Mouse (Mus musculus) macrophage (primary cell): ENCODE data around the gene Rhoh. TPM values are rescaled to one million over a fixed set of nuclear protein-coding genes. Genes with fewer than 3 reads are reported as not detected.

Source experiments
- H3K27ac ChIP-seq: fragments of 350-480 bp; formaldehyde crosslinking; 2 replicates; pipeline ENCODE4 v1.9.0; 2021
- H3K36me3 ChIP-seq: fragments of 350-480 bp; formaldehyde crosslinking; 2 replicates; pipeline ENCODE4 v1.9.0; 2021; ENCODE audit errors: inconsistent target
- H3K4me3 ChIP-seq: fragments of 350-480 bp; formaldehyde crosslinking; 2 replicates; pipeline ENCODE4 v1.9.0; 2021; ENCODE audit errors: inconsistent target
- H3K79me2 ChIP-seq: fragments of 350-480 bp; formaldehyde crosslinking; 2 replicates; pipeline ENCODE4 v1.9.0; 2021; ENCODE audit errors: inconsistent target
- WGBS: methylation state at CpG from one replicate; pipeline ENCODE4 v1.1.7; 2026; ENCODE audit warnings: inconsistent platforms; ENCODE audit not compliant: missing documents; 5-methylcytosine and 5-hydroxymethylcytosine counted together
- polyA plus RNA-seq: library from polyadenylated mRNA; stranded (reverse); fragments of 250-400 nt; gene quantifications from 3 replicates; pipeline ENCODE4 v1.2.4, GENCODE M21; 2018; ENCODE audit warnings: inconsistent platforms

Rhoh gene
- polyA plus RNA-seq, 1 experiment from 2014 or later: 6.0 TPM

DNA sequence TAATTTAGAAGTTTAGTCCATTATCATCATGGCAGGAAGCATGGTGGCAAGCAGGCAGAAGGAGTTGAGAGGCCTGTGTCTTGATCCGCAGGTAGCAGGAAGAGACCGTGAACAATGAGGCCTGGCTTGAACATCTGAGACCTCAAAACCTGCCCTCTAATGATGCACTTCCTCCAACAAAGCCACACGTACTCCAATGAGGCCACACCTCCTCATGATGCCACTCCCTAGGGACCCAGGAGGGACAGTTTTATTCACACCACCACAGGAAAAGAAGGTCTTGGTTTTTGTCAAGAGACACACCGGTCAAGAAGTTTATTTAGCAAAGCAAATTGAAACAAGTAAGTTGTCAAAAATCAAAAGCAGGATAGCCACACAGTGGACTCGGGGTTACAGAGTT, 55.9 kb downstream of the Rhoh start:
- no peak overlapping the region for H3K4me3 ChIP-seq
- no peaks in the 10 kb centered on the region for H3K36me3 ChIP-seq
- H3K27ac ChIP-seq: no peak overlapping the region
- H3K79me2 ChIP-seq: no peaks in the 10 kb centered on the region
- WGBS: 93% methylated on average over 5 of the region's 5 CpGs

DNA sequence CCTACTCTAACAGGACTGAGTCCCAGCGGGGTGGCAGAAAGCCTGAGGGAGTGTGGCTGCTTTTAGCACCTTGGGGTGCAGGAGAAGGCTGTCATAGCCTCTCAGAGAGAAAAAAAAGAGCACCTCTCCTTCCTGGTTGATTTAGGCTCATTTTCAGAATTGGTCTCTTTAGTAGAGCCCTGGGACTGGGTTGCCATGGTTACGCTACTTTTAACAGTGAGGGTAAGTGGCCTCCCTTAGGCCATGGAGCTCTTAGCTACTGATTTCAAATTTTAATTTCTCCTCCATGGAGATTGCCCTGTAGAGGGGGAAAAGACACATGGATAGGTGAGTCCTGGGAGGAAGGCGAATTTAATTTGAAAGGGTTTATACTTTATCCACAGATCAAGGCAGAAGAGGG, 57.6 kb downstream of the Rhoh start:
- no peak overlapping the region for H3K4me3 ChIP-seq
- no peak overlapping the region for H3K27ac ChIP-seq
- H3K36me3 ChIP-seq: no peaks in the 10 kb centered on the region
- no peaks in the 10 kb centered on the region for H3K79me2 ChIP-seq
- 88% methylated on average over 3 of the region's 3 CpGs for WGBS

DNA sequence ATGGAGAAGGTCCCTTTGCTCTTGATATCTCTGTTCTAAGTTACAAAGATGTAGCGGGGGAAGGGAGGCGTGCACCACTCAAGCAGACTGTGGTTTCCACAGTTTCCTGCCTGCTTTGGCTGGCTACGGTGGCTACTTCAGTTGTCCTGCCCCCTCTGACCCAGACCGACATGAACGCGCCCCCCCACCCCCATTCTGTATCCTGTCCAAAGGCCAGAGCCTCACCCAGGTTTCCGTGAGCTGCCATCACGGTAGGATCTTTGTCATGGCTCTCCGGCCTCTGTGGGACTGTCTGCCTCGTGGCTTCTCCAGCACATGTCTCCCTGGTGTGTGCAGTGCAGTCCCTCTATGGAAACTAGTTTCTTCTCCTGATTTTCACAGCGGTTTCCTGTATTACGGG, 58.3 kb downstream of the Rhoh start:
- no peak overlapping the region for H3K4me3 ChIP-seq
- no peaks in the 10 kb centered on the region for H3K79me2 ChIP-seq
- no peak overlapping the region for H3K27ac ChIP-seq
- 37% methylated on average over 12 of the region's 12 CpGs for WGBS
- no peaks in the 10 kb centered on the region for H3K36me3 ChIP-seq

DNA sequence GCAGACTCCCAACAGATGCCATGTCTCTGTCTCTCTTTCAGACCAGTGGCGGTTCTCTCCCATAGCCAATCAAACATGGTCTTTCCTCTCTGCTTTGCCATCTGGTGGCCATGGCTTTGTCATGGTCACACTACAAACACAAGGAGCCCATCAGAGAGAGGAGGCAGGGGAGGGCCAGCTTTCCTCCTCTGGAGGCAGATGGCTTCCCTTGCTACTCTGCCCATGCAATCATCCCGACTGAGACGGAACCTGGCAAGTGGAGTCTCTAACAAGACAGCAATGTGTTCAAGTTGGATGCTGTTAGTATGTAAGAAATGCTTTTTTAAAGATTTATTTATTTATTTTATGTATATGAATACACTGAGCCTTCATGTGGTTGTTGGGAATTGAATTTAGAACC, 58.9 kb downstream of the Rhoh start:
- Histone ChIP-seq H3K27ac (no peak overlapping the region), H3K36me3 (no peaks in the 10 kb centered on the region)
- WGBS: 93% methylated on average over 3 of the region's 3 CpGs

DNA sequence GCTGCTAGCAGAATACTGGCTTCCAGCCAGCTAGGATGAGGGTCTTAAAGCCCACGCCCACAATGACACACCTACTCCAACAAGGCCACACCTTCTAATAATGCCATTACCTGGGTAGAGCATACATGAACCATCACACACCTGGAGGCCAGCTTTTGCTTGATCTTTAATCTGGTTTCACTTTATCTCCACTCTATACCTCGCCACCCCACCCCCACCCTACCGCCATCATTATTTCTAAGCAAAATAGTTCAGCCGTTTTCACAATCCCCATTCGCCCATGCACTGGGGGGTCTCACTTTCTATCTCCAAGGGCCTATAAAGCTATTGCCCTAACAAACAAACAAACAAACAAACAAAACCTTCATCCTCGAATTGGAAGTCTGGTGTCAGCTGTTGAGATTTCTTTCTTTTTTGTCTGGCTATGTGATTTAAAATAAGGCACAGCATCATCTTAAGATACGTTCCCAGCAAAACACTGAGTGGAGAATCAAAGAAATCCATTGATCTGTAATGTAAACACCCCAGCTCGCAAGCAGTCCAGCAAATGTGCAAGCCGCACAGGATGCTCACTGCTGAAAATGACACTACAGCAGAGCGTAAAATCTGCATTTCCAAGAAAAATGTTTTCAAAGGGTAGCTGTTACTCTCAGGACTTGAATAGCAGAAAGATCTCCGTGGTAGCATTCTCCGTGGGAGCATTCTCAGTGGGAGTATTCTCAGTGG, 59.9 kb downstream of the Rhoh start:
- Histone ChIP-seq H3K36me3 (no peaks in the 10 kb centered on the region), H3K27ac (no peak overlapping the region), H3K4me3 (no peak overlapping the region), H3K79me2 (no peaks in the 10 kb centered on the region)
- 92% methylated on average over 12 of the region's 12 CpGs for WGBS

More for the DNA sequence above, 58.9 kb downstream of the Rhoh start:
- Histone ChIP-seq H3K4me3 (no peak overlapping the region), H3K79me2 (no peaks in the 10 kb centered on the region)

DNA sequence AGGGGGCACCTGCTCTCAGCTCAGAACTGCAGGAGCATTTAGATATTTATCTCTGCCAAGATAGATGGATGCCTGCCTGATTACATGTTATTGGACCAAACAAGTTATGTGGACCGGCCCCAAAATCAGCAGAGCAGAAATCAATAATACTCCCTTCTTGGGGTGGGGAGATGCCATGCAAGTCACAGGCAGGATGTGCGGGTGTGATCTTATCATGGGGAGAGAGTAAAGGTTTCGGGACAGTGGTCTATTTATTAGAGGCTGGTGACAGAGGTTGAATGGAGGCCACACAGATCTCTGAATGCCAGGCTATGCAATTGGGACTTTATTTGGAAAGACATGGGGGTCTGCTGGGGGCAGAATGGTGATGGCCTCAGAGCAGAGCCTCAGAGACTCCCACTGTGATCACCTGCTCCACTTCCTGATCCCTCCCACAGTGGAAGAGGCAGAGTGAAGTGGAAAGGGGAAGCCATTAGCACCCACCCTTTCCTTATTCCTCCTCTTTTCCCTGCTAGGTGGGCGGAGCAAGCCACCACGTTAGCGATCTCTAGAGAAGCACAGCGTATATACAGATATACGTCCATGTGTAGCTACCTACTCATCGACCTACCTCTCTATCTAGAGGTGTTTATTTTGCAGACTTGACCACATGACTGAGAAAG, 60.6 kb downstream of the Rhoh start:
- Histone ChIP-seq H3K4me3 (no peak overlapping the region), H3K27ac (no peak overlapping the region), H3K36me3 (no peaks in the 10 kb centered on the region), H3K79me2 (no peaks in the 10 kb centered on the region)
- 75% methylated on average over 9 of the region's 9 CpGs for WGBS

DNA sequence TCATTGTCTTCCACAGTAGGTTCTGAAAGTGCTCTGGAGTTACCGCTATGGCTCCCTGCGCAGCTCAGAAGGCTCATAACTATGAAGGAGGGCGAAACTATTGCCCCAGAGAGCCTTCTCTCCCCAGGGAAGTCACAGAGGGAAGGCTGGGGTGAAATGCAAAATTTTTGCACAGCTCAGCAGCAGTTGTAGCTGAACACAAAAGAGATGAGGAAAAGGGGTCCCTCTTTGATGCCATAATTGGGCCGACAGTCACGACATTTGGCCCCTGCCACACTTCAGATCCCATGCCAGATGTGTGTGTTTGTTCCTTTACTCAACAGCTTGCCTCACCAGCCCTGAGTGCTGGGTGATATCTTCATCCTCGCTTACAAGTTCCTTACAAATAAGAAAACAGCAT, 65.7 kb downstream of the Rhoh start:
- H3K4me3 ChIP-seq: no peak overlapping the region
- H3K27ac ChIP-seq: no peak overlapping the region
- H3K79me2 ChIP-seq: no peaks in the 10 kb centered on the region
- no peaks in the 10 kb centered on the region for H3K36me3 ChIP-seq
- 86% methylated on average over 5 of the region's 6 CpGs for WGBS

DNA sequence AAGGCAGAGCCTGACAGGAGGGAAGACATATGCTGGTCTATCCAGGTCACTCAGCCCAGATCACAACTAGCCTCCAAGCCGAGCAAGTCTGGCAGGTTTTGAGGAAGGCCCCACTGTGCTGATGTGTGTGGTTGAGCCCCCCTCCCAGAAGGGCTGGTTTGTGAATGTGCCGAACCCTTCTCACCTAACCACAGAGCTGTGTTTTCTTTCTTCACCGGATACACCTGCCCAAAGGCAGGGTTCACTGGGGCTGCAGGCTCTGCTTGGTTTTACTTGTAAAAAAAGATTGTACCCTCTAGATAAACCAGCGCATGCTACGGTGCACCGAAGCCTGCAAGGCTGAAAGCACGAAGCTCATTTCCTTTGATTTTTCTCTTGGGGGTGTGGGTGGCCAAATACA, 68.1 kb downstream of the Rhoh start:
- H3K36me3 ChIP-seq: no peaks in the 10 kb centered on the region
- no peaks in the 10 kb centered on the region for H3K79me2 ChIP-seq
- 53% methylated on average over 7 of the region's 7 CpGs for WGBS
- H3K27ac ChIP-seq: no peak overlapping the region
- no peak overlapping the region for H3K4me3 ChIP-seq

DNA sequence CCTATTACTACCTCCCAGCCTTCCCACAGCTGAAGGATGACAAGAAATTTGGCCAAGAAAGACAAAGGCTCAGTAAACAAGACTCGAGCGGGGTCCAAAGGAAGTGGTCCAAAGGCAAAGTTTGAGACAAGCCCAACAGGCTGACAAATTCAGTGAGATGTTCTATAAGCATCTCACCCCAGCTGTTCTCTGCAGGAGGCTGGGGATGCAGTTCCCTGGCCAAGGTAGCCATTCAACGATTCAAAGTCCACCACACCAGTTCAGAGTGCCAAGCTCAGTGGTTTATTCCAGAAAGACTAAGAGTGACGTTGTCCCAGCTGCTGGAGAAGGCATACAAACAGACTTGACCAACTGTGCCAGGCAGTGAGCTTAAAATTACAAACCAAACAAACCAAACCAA, 69.2 kb downstream of the Rhoh start:
- WGBS: 81% methylated on average over 4 of the region's 4 CpGs
- no peak overlapping the region for H3K27ac ChIP-seq

DNA sequence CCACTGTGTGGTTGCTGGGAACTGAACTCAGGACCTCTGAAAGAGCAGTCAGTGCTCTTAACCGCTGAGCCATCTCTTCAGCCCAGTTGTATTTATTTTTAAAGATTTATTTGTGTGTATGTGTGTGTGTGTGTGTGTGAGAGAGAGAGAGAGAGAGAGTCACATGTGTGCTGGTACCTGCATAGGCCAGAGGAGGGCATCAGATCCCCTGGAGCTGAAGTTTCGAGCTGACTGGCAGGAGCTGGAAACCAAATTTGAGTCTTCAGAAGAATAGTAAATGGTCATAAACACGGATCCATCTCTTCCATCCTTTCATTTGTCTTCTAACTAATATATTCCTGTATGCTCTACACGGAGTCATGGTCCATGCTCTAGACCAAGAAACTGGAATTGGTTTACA, 72.2 kb downstream of the Rhoh start:
- H3K79me2 ChIP-seq: no peaks in the 10 kb centered on the region
- H3K36me3 ChIP-seq: no peaks in the 10 kb centered on the region
- H3K4me3 ChIP-seq: no peak overlapping the region
- no peak overlapping the region for H3K27ac ChIP-seq
- WGBS: 93% methylated on average over 4 of the region's 4 CpGs

More for the DNA sequence above, 69.2 kb downstream of the Rhoh start:
- Histone ChIP-seq H3K36me3 (no peaks in the 10 kb centered on the region), H3K4me3 (no peak overlapping the region), H3K79me2 (no peaks in the 10 kb centered on the region)

DNA sequence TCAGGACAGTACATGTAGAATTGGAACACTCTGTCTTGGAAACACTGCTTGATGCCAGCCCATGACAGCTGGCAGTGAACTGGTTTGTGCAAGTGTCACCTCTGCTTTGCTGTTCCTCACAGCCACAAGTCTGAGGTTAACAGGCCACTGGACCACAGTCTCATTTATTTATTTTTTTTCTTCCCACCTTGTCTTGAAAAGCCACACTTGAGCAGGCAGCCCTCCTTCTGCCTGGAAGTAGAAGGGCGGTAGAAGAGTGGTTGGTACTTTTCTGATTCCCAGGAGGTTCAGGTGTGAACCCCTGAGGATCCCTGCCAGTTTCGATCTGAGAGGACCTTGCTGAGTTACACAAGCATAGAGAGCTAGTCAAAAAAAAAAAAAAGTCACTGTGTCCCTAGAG, 72.8 kb downstream of the Rhoh start:
- 61% methylated on average over 2 of the region's 2 CpGs for WGBS
- Histone ChIP-seq H3K36me3 (no peaks in the 10 kb centered on the region), H3K4me3 (no peak overlapping the region), H3K27ac (no peak overlapping the region), H3K79me2 (no peaks in the 10 kb centered on the region)

DNA sequence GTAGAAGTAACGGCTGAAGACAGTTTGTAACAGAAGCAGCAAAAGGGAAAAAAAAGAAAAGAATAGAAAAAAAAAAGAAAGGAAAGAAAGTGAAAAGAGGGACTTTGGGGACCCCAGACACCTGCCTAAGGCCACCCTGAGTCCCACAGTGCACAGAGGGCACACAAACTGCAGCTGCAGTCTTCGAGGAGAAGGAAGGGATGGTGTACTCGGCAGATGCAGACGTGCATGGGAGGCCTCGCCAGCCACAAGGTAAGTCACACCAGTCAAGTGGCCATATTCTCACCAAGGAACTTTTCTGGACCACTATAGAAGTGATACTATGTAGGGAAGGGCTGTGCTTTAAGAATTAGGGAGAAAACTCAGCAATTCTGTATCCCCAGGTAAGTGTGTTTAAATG, 73.8 kb downstream of the Rhoh start, which contains the start of gene Chrna9:
Gene Chrna9, plus strand, starts transcription at position 139 of the 400 bp plus-strand sequence.
- 76% methylated on average over 4 of the region's 5 CpGs for WGBS
- no peak within 1 kb of the TSS for H3K4me3 ChIP-seq
- no peaks in the 10 kb centered on the region for H3K36me3 ChIP-seq
- no peak within 1 kb of the TSS for H3K27ac ChIP-seq
- H3K79me2 ChIP-seq: no peaks in the 10 kb centered on the region

DNA sequence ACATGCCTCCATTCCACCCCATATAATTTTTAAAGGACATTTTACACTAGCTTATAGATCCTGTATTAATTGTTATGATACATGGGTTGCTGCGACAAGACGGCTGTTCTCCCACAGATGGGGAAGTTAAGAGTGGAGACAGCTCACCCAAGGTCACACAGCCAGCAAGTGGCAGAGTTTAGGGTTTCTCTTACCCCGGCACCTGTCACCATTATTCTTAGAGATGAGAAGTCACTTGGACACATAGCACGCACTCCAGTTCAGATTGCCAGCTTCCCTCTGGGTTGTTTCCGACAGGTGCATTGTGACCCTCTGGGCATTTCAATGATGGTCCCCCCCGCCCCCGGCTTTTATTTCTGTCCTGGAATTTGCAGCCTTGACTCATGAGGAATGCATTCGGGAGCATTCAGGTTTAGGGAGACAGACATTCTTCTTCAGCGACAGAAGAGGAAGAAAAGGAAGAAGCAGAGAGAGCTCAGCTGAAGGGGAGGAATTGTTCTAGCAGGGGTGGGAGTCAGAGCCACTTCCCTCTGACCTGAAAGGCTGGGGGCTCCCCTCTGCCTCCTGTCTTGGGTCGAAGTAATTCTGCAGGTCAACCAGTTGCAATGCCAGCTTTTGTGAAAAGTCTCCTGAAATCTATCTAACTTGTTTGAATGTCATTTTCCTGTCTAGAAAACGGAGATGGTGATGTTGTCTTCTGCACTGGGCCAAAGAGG, 76.2 kb downstream of the Rhoh start:
- no peak overlapping the region for H3K27ac ChIP-seq
- H3K4me3 ChIP-seq: no peak overlapping the region
- no peaks in the 10 kb centered on the region for H3K79me2 ChIP-seq
- no peaks in the 10 kb centered on the region for H3K36me3 ChIP-seq
- 22% methylated on average over 11 of the region's 11 CpGs for WGBS

DNA sequence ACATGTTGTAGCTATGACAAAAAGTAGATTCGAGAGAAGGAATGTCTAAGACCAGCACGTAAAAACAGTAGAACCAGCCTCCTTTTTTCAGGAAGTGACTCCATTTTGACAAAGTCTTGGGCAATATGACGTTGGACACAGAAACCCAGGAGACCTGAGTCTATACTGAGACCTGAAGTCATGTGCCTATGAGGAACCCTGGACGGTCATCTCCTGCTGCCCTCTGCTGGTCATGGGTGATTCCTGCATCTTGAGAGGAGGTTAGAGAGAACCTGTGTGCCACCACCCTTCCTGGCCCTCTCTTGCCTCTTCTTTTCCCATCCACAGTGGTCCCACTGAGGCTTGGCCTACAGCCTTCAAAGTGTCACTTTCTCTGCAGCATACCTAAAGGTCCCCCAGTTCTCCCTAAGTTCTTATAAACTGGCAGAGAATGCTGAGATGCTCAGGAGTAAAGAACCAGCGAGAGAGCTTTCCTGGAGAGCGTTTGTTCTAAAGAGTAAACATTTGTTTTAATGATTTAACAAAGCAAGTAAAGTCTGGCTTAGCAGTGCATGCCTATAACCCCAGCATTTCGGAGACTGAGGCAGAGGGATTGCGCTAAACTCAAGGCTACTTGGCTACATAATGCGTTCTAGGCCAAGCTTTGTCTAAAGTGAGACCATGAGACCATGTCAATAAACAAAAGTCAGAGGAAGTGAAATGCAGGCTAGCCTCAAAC, 77.1 kb downstream of the Rhoh start:
- Histone ChIP-seq H3K27ac (no peak overlapping the region), H3K79me2 (no peaks in the 10 kb centered on the region), H3K36me3 (no peaks in the 10 kb centered on the region), H3K4me3 (no peak overlapping the region)
- WGBS: 59% methylated on average over 9 of the region's 9 CpGs
